Mouse (Mus musculus) embryo, embryonic 9.5 days (tissue): ENCODE results near the gene Supt5.
"Not testable (repeated sequence)": the region's sequence is repeated elsewhere in the genome, so short reads cannot be mapped to it uniquely, and the experiment has no call there.

Source experiments
- DNase-seq: peaks from one replicate; pipeline ENCODE4 v3.0.0-alpha.2; 2017; ENCODE audit errors: extremely low spot score

The Supt5 gene

GRCm38 (mm10) chr7:28338108-28338998 lies at the start of gene Supt5:
Gene Supt5 (minus strand): TSS chr7:28338746.
- DNase-seq: peak; percentile 97

GRCm38 (mm10) chr7:28387384-28387783 lies 48.8 kb upstream of the Supt5 start:
- DNase-seq: not testable (repeated sequence)

- not testable (repeated sequence) for DNase-seq
Measured at GRCm38 (mm10) chr7:28386877-28387276, 48.3 kb upstream of the Supt5 start.

- DNase-seq: peak; percentile 83
Measured at GRCm38 (mm10) chr7:28386462-28386861, 47.9 kb upstream of the Supt5 start.

- no peak for DNase-seq
Measured at GRCm38 (mm10) chr7:28386007-28386406, 47.5 kb upstream of the Supt5 start.

- DNase-seq: no peak
Measured at GRCm38 (mm10) chr7:28385196-28385595, 46.6 kb upstream of the Supt5 start.

GRCm38 (mm10) chr7:28384162-28384561 lies 45.6 kb upstream of the Supt5 start:
- DNase-seq: no peak

GRCm38 (mm10) chr7:28383606-28384005 lies 45.1 kb upstream of the Supt5 start:
- no peak for DNase-seq

- no peak for DNase-seq
Measured at GRCm38 (mm10) chr7:28382981-28383396, 44.4 kb upstream of the Supt5 start.

- no peak for DNase-seq
Measured at GRCm38 (mm10) chr7:28382347-28382951, 43.9 kb upstream of the Supt5 start.

GRCm38 (mm10) chr7:28381938-28382337 lies 43.4 kb upstream of the Supt5 start:
- DNase-seq: peak; percentile 83

GRCm38 (mm10) chr7:28381017-28381790 lies 42.7 kb upstream of the Supt5 start:
- DNase-seq: no peak

GRCm38 (mm10) chr7:28380237-28381016 lies 41.9 kb upstream of the Supt5 start, which contains the start of gene Zfp36:
Gene Zfp36 (minus strand): TSS chr7:28380253.
- DNase-seq: no peak

- DNase-seq: peak; percentile 86
Measured at GRCm38 (mm10) chr7:28378769-28379651, 40.5 kb upstream of the Supt5 start.

GRCm38 (mm10) chr7:28378066-28378690 lies 39.6 kb upstream of the Supt5 start:
- DNase-seq: no peak

GRCm38 (mm10) chr7:28377190-28378065 lies 38.9 kb upstream of the Supt5 start:
- DNase-seq: no peak

GRCm38 (mm10) chr7:28376011-28376771 lies 37.6 kb upstream of the Supt5 start:
- peak; percentile 84 for DNase-seq
